Mouse (Mus musculus): ENCODE measurements around the gene Gm49333.

Gm49333 gene

GRCm38 (mm10) chr16:20677974-20678675, 66.7 kb downstream of the Gm49333 start:
- DNase-seq (ENCODE audit: low read depth, low spot score): no peak

GRCm38 (mm10) chr16:20690774-20691173, 79.4 kb downstream of the Gm49333 start:
- no peak for DNase-seq (ENCODE audit: low read depth, low spot score)

GRCm38 (mm10) chr16:20691617-20692016, 80.2 kb downstream of the Gm49333 start:
- DNase-seq (ENCODE audit: low read depth, low spot score): no peak

GRCm38 (mm10) chr16:20692241-20692965, 81.0 kb downstream of the Gm49333 start:
- DNase-seq (ENCODE audit: low read depth, low spot score): no peak

GRCm38 (mm10) chr16:20693111-20693701, 81.8 kb downstream of the Gm49333 start, which contains the start of gene Fam131a:
Gene Fam131a (plus strand): TSS chr16:20693241.
- DNase-seq (ENCODE audit: low read depth, low spot score): peak; percentile 84

GRCm38 (mm10) chr16:20694781-20695180, 83.4 kb downstream of the Gm49333 start:
- DNase-seq (ENCODE audit: low read depth, low spot score): no peak

Data from CD4-positive, CD25-positive, alpha-beta regulatory T cell, adult 2 months (primary cell).